Mouse (Mus musculus) A20 (cell line): ENCODE results near the gene Dtl.
"Not testable (repeated sequence)": the region's sequence is repeated elsewhere in the genome, so short reads cannot be mapped to it uniquely, and the experiment has no call there.

Source experiments
- DNase-seq: peaks from one replicate; pipeline ENCODE4 v3.0.0-alpha.2; 2011; ENCODE audit warnings: low read depth, low spot score

Dtl gene

GRCm38 (mm10) chr1:191519329-191520066 is 55.8 kb downstream of the Dtl start:
- no peak for DNase-seq

GRCm38 (mm10) chr1:191518911-191519310 is 56.4 kb downstream of the Dtl start:
- DNase-seq, result no peak

GRCm38 (mm10) chr1:191517969-191518368 is 57.4 kb downstream of the Dtl start:
- no peak for DNase-seq

GRCm38 (mm10) chr1:191517056-191517455 is 58.3 kb downstream of the Dtl start:
- DNase-seq, result no peak

- DNase-seq, result not testable (repeated sequence)
Measured at GRCm38 (mm10) chr1:191516351-191516750, 59.0 kb downstream of the Dtl start.

GRCm38 (mm10) chr1:191513195-191513594 is 62.1 kb downstream of the Dtl start:
- DNase-seq, result no peak

- no peak for DNase-seq
Measured at GRCm38 (mm10) chr1:191512383-191512782, 63.0 kb downstream of the Dtl start.

- DNase-seq, result no peak
Measured at GRCm38 (mm10) chr1:191511503-191511902, 63.8 kb downstream of the Dtl start.

- DNase-seq, result no peak
Measured at GRCm38 (mm10) chr1:191509865-191510264, 65.5 kb downstream of the Dtl start.

- no peak for DNase-seq
Measured at GRCm38 (mm10) chr1:191509131-191509530, 66.2 kb downstream of the Dtl start.

- DNase-seq, result no peak
Measured at GRCm38 (mm10) chr1:191506791-191507190, 68.6 kb downstream of the Dtl start.

GRCm38 (mm10) chr1:191499666-191500065 is 75.7 kb downstream of the Dtl start:
- no peak for DNase-seq

GRCm38 (mm10) chr1:191498271-191498955 is 76.9 kb downstream of the Dtl start:
- DNase-seq, result no peak

- DNase-seq, result no peak
Measured at GRCm38 (mm10) chr1:191496676-191497075, 78.7 kb downstream of the Dtl start.

- DNase-seq, result no peak
Measured at GRCm38 (mm10) chr1:191495051-191495467, 80.3 kb downstream of the Dtl start.

GRCm38 (mm10) chr1:191494303-191494655 is 81.1 kb downstream of the Dtl start:
- no peak for DNase-seq

GRCm38 (mm10) chr1:191493476-191494302 is 81.7 kb downstream of the Dtl start:
- DNase-seq, result no peak

GRCm38 (mm10) chr1:191490446-191490845 is 84.9 kb downstream of the Dtl start:
- DNase-seq, result no peak
